Mouse (Mus musculus) spleen, postnatal 36 days (tissue): ENCODE measurements at regions not wholly inside any gene's neighbourhood (a gene's known extent, or its start where the extent isn't known, plus 50 kb on each side); places are given as distances from the start of the nearest gene placed in this dataset.
"Not testable (repeated sequence)": the region's sequence is repeated elsewhere in the genome, so short reads cannot be mapped to it uniquely, and the experiment has no call there.

Experiments
- DNase-seq, 2 experiments: peaks; one replicate each; pipeline ENCODE4 v3.0.0; 2022; ENCODE audit warnings: low spot score in 2 of 2, mixed read lengths in 1 of 2

DNA sequence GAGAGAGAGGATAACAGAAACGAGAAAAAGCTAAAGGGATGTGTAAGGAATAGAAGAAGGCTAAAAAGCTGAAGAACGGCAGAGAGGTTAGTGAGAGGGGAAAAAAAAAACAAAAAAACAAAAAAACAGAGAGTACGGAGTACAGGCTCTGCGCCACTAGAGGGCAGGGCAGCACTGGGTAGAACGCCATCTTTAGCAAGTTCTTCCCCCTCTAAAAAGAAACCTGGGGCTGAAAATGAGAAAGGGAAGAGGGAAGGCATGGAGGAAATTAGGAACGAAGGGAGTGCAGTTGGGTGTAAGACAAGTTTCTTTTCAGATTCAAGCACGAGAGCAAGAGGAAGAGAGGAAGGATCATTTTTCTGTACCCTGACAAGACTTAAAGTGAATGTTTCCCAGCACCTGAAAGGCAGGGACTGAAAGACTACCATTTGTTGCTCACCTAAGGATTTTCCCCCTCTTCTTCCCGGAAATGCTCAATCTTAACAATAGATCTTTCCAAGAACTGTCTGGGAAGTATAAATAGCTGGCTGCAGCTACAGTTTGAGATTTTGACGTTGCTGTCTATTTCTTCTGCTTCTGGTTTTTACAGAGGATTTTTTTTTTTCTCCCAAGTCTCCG lies 195.6 kb downstream of the Fam198b start:
- DNase-seq, result peak; percentile 10 to 12

GRCm38 (mm10) chr3:80081210-80081609 lies 196.9 kb downstream of the Fam198b start:
- no peak for DNase-seq

DNA sequence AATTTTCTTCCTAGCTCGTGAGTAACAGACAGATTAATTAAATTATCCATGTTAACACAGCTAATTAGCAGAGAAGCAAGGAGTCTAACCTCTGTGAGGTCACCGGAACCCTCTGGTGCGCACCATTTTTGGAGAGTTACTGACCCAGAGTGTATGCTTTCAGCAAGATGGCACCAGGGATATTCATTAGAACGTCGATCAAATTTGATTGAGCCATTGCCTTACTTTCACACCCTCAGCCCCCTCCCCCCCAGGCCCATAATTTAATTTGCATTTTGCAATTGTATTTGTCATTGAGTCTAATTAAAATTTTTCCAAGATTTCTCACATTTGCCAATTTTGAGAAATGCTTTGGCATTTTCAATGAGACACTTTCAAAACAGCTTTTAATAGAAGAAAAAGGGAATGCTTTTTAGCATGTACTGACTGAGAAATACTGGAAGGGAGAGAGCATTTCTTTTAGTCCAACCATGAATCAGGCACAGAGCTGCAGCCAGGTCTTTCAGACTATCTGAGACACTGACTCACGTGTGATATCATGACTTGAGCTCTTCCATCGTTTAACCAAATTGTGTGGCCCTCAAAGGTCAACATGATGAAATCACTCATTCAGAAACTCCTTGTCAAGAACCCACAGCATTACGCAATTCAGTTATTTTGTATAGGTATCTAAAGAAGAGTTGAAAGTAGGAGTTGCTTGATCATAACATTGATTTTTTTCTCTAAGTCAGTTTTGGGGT lies 198.6 kb downstream of the Fam198b start:
- no peak for DNase-seq

- DNase-seq, result no peak
Observed at GRCm38 (mm10) chr3:80084168-80084567, 199.8 kb downstream of the Fam198b start.

DNA sequence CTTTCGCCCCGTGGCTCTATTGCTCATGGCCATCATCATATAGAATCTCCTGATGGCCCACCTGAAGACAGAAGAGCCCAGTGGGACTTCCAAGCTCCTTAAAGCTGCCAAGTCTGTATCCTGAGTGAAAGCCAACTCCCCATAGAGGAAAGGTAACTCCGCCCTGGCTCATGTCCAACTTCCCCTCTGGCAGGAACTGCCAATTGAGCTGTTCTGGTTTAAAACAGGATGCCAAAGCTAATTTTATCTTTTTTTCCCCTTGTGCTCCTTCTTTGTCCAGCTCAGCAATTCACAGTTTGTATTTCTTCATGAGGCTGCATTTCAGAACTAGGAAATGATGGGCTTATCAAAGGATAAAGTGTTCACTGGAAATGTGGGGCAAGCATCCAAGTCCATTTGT lies 215.3 kb downstream of the Fam198b start:
- DNase-seq, result no peak

DNA sequence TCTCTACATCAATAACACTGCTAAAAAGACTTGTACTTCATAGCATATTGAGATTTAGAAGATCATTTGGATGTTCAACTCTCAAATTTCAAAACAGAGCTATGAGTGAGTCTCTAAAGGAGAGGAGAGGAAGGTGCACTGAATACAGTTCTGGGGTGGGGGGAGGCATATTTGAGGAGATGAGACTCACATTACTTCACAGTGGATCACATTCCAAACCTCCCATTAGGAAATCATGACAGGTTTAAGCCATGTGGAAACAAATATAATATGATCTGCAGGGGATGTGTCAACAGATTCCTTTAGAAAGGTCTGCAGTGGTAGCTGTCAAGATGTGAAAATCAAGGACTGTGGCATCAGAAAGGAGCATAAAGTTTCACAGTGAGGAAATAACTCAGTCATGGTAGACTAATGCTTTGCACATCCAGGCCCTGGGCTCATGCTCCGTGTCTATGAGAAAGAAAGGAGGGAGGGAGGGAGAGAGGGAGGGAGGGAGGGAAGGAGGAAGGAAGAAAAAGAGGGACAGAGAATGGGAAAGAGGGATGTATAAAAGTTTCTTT lies 235.9 kb downstream of the Fam198b start:
- DNase-seq, result no peak

- DNase-seq, result no peak
Observed at GRCm38 (mm10) chr3:80123666-80124065, 239.3 kb downstream of the Fam198b start.

DNA sequence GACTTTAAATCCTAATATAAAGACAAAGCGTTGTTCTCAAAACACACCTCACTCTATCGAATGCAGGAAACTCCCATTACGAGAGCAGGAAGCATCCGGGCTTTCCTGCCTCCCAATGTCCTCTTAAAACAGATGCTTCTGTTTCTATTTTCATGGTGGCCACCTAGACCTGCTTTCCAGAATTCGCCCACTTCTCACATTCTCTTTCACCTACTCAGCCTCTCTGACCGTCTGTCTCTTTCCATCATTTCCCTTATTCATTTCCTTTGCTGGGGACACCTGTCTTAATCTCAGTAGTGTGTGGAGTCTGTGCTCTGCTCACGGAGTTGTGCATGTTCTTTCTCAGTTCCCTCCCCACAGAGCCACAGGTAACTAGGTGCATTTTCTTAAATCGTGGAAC lies 240.3 kb downstream of the Fam198b start:
- DNase-seq, result no peak

GRCm38 (mm10) chr3:80141697-80142096 lies 257.4 kb downstream of the Fam198b start:
- DNase-seq, result no peak

- no peak for DNase-seq
Observed at GRCm38 (mm10) chr3:80160473-80160872, 276.1 kb downstream of the Fam198b start.

GRCm38 (mm10) chr3:80181749-80182148 lies 297.4 kb downstream of the Fam198b start:
- no peak for DNase-seq

DNA sequence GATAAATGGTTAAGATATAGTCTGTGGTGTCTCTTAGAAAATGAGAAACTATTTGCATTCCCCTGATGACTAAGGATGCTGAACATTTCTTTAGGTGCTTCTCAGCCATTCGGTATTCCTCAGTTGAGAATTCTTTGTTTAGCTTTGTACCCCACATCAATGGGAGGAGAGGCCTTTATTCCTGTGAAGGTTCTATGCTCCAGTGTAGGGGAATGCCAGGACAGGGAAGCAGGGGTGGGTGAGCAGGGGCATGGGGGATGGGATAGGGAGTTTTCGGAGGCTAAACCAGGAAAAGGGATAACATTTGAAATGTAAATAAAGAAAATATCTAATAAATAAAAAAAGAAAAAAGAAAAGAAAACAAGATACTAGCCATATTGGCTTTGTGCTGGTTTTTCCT lies 297.8 kb downstream of the Fam198b start:
- DNase-seq, result not testable (repeated sequence)

DNA sequence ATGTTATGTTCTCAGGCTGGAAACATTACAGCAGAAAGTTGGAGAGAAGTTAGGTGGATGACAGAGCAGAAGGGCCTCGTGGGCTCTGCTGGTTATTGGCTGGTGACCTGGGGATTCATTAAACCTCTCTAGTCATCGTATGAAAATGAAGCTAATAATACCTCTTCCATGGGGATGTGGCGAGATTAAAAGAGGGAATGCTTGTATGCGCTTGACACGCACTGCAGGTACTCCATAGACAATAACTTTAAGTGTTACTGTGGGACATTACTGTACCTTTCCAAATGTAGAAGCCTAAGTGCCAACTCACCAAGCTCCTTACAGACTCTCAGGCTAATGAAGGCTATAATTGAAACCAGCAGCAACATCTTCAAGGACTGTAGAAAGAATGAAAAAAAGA lies 303.1 kb downstream of the Fam198b start:
- no peak for DNase-seq

DNA sequence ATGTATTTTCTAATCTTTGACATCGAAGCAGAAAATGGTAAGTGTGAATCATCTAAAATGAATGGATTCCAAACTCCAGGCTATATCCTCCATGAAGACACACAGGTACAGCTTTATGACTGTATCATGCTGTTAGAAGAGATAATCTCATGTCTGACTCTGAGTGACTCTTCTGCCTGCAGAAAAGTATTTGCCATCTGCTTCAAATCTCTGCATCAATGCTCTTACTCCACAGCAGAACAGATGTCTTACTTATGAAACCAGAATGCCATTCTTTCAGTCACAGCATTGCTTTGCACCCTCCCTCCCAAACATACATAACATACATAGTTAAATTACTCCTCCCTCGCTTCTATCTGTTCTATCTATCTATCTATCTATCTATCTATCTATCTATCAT lies 316.6 kb downstream of the Fam198b start:
- DNase-seq, result no peak

DNA sequence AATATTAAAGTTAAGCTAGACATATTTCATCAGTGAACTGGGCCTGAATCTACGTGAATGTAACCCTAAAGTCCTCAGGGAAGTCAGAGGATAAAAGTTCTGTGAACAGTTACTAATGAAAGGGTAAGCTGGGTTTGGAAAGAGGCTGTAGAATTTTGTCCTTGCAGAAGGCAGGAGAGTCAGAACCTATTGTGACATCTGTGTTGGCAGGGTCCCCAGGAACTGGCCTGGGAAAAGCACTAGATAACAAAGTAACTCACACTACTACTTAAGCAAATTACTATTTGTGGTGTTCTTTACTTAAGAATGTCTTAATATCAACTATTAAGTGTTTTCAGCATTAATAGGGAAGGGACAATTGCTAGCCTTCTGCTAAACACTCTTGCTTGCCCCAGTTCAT lies 320.5 kb downstream of the Fam198b start:
- no peak for DNase-seq

- no peak for DNase-seq
Observed at GRCm38 (mm10) chr3:80205351-80205750, 321.0 kb downstream of the Fam198b start.

DNA sequence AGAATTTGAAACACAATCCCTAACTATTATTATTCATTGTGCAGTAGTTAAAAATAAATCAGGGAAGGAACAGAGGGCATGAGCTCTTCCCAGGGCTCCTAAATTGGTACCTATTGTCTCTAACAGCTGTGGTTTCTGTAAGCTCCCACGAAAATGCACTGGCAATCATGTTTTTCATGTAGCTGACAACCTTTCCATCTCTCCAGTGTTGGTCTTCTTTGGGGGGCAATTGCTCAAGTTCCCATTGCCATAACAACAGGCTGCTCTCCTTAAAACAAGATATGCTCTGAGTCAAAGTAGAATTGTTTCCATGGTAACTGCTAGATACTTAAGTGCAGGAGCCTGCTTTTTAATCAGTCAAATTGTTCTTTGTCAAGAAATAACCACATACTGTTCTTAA lies 322.7 kb downstream of the Fam198b start:
- no peak for DNase-seq

- DNase-seq, result no peak
Observed at GRCm38 (mm10) chr3:80208028-80208427, 323.7 kb downstream of the Fam198b start.

- DNase-seq, result no peak
Observed at GRCm38 (mm10) chr3:80209596-80209995, 325.3 kb downstream of the Fam198b start.

GRCm38 (mm10) chr3:80211323-80212109 lies 327.2 kb downstream of the Fam198b start:
- no peak for DNase-seq

DNA sequence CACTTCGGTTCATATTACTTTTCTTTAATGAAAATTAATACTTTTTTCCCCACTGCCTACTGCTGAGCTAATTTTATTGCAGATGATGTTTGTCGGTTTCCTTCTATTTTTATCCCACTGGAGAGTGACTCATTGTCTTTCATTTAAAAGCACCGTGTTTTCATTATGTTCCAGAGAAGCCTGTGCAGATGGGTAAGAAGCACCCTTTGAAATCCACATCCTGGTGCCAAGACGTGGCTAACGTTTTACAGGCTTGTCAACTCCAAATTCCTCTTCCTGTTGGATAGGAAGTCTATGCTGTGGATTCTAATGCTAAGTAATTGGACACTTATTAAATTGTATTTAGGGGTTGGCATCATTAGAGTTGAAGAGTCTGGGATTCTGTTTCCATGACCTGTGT lies 364.3 kb downstream of the Fam198b start:
- no peak for DNase-seq

- no peak for DNase-seq
Observed at GRCm38 (mm10) chr3:80249974-80250373, 365.6 kb downstream of the Fam198b start.
